Mouse (Mus musculus): ENCODE measurements around the gene Nudt14.

GRCm38 (mm10) chr12:112929562-112930352, 12.2 kb downstream of the Nudt14 start, which contains the start of gene Jag2:
- TF ChIP-seq CTCF (IDR thresholded peaks at IDR 0.05; ENCODE audit: borderline replicate concordance, control insufficient read depth, extremely low read depth, insufficient read depth, low read length, poor library complexity) (peak; percentile 58; the same call in 1 of the 2 replicates), POLR2A (IDR thresholded peaks at IDR 0.05; ENCODE audit: control insufficient read depth, extremely low read depth, insufficient read depth, low read length, poor library complexity) (no peak)
